Mouse (Mus musculus) liver, adult 2 months (tissue): ENCODE data around the gene Atp6v1fnb. TPM values are rescaled to one million over a fixed set of nuclear protein-coding genes. Genes with fewer than 3 reads are reported as not detected.

Experiments
- DNase-seq: peaks from one replicate; pipeline ENCODE4 v3.0.0-alpha.2; 2011; ENCODE audit warnings: low read depth, low spot score; ENCODE audit errors: extremely low read depth
- H3K27ac ChIP-seq: fragments of 200-500 bp; replicated peaks from 2 replicates; pipeline ENCODE4 v1.5.1; 2012; ENCODE audit warnings: low read depth, mild to moderate bottlenecking, control low read depth, inconsistent platforms, low read length; ENCODE audit not compliant: insufficient read depth
- H3K27me3 ChIP-seq: fragments of 200-500 bp; 2 replicates; pipeline ENCODE4 v1.6.1; 2012; ENCODE audit warnings: mild to moderate bottlenecking, moderate library complexity, low read length, inconsistent platforms; ENCODE audit not compliant: control insufficient read depth, insufficient read depth
- H3K36me3 ChIP-seq: fragments of 200-500 bp; 2 replicates; pipeline ENCODE4 v1.6.1; 2012; ENCODE audit warnings: low read length, inconsistent platforms; ENCODE audit not compliant: control insufficient read depth, insufficient read depth
- H3K4me1 ChIP-seq: fragments of 200-500 bp; 2 replicates; pipeline ENCODE4 v1.6.1; 2011; ENCODE audit warnings: low read length; ENCODE audit not compliant: control insufficient read depth, insufficient read depth
- H3K4me3 ChIP-seq: fragments of 200-500 bp; 2 replicates; pipeline ENCODE4 v1.5.1; 2011; ENCODE audit warnings: low read depth, mild to moderate bottlenecking, control low read depth, low read length, moderate library complexity; ENCODE audit not compliant: insufficient read depth
- H3K79me2 ChIP-seq: fragments of 200-500 bp; 2 replicates; pipeline ENCODE4 v1.6.1; 2012; ENCODE audit warnings: inconsistent platforms, mild to moderate bottlenecking, low read length, moderate library complexity; ENCODE audit not compliant: control insufficient read depth, insufficient read depth
- H3K9ac ChIP-seq: fragments of 200-500 bp; 2 replicates; pipeline ENCODE4 v1.6.1; 2012; ENCODE audit warnings: low read depth, mild to moderate bottlenecking, control low read depth, inconsistent platforms, low read length
- CTCF ChIP-seq: fragments of 200-500 bp; IDR thresholded peaks from 2 replicates; pipeline ENCODE4 v1.5.1; 2011; ENCODE audit warnings: low read depth, low read length, control low read depth
- POLR2A ChIP-seq: fragments of 200-500 bp; IDR thresholded peaks from 2 replicates; pipeline ENCODE4 v1.6.1; 2011; ENCODE audit warnings: low read length, control low read depth; ENCODE audit not compliant: insufficient read depth; ENCODE audit errors: extremely low read depth
- WGBS: fragments of 180-500 bp; shearing (Covaris S2); methylation state at CpG from one replicate; pipeline ENCODE4 v1.1.7; 2018; 5-methylcytosine and 5-hydroxymethylcytosine counted together
- polyA plus RNA-seq: library from polyadenylated mRNA; depleted of rRNA; stranded (reverse); fragments of >200 nt; gene quantifications from 2 replicates; pipeline ENCODE4 v1.2.3, GENCODE M21; 2012
- total RNA-seq: library from RNA; depleted of rRNA; stranded (reverse); fragments of >200 nt; gene quantifications from 2 replicates; pipeline ENCODE4 v1.2.3, GENCODE M21; 2014

The Atp6v1fnb gene
- total and polyA plus RNA-seq, 2 experiments = not detected

- no peaks in the 10 kb centered on the region for H3K36me3 ChIP-seq
- H3K9ac ChIP-seq = no peak overlapping the region
- H3K4me3 ChIP-seq = no peak overlapping the region
- no peaks in the 10 kb centered on the region for H3K27me3 ChIP-seq
- no peak overlapping the region for H3K27ac ChIP-seq
- 29% methylated on average over 4 of the region's 4 CpGs for WGBS
- no peaks in the 10 kb centered on the region for H3K79me2 ChIP-seq
- no peaks in the 10 kb centered on the region for H3K4me1 ChIP-seq
- TF ChIP-seq CTCF (no peak), POLR2A (no peak)
- DNase-seq = no peak
Measured at GRCm38 (mm10) chr6:29449858-29450257, 21.4 kb upstream of the Atp6v1fnb start.

DNA sequence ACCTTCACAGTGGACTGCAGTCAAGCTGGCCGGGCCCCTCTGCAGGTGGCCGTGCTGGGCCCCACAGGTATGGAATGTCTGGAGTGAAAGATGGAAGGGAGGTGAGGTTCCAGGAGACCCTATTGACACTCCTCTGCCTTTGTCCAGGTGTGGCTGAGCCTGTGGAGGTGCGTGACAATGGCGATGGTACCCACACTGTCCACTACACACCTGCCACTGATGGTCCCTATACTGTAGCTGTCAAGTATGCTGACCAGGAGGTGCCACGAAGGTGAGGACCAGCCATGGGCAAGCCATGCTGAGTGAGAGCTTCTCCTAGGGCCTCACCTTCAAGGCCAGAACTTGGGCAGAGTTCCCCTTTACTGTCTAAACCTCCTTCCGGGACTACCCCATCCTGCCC, 20.6 kb upstream of the Atp6v1fnb start:
- Histone ChIP-seq H3K4me3 (no peak overlapping the region), H3K79me2 (no peaks in the 10 kb centered on the region), H3K36me3 (no peaks in the 10 kb centered on the region), H3K9ac (no peak overlapping the region), H3K4me1 (no peaks in the 10 kb centered on the region), H3K27ac (no peak overlapping the region), H3K27me3 (no peaks in the 10 kb centered on the region)
- WGBS = 93% methylated on average over 6 of the region's 6 CpGs
- no peak for DNase-seq
- TF ChIP-seq POLR2A (no peak), CTCF (no peak)

DNA sequence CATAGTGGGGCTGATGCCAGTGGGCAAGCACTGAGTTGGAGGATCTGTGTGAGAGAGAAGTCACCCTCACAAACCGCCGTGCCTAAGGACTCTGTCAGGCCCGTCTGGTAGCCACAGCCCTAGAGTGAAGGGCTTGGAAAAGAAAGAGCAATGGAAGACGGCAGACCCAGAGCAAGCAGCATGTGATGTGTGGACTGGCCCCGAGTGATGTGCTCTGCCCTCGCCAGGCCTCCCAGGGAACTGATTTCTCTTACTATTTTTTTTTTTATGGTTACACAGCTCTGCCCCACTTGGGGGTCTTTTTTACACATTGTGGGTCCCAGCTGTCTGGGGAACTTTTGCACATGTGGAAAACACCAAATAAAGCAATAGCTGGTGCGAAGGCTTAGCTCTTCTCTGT, 9.7 kb upstream of the Atp6v1fnb start:
- Histone ChIP-seq H3K36me3 (no peaks in the 10 kb centered on the region), H3K4me3 (no peak overlapping the region), H3K4me1 (no peaks in the 10 kb centered on the region), H3K27ac (no peak overlapping the region), H3K79me2 (no peaks in the 10 kb centered on the region), H3K27me3 (no peaks in the 10 kb centered on the region), H3K9ac (no peak overlapping the region)
- WGBS = 73% methylated on average over 7 of the region's 7 CpGs
- TF ChIP-seq POLR2A (no peak), CTCF (no peak)
- DNase-seq = no peak

DNA sequence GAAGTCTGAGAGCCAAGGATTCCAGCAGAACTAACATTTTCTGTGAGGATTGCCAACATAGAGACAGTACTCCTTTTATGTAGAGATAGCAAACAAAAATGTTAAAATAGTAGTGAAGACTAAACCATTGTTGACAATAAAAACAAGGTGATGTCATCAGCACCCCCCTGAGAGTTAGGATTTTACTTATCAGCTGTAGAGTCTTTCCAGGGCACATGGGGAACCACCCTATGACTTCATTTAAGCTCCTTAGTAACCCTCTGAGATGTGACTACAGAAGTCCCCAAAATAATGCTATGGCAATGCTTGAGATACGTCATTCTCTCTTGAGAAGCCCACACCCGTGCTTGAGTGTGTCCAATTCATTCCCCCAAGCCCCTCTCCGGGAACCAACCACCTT, 7.8 kb upstream of the Atp6v1fnb start:
- DNase-seq = no peak
- no peak overlapping the region for H3K9ac ChIP-seq
- no peaks in the 10 kb centered on the region for H3K36me3 ChIP-seq
- H3K4me1 ChIP-seq = peaks cover under 1% of the 10 kb centered on the region; the same call in 1 of the 2 replicates
- WGBS = 84% methylated on average over 3 of the region's 3 CpGs
- H3K27me3 ChIP-seq = no peaks in the 10 kb centered on the region
- TF ChIP-seq POLR2A (no peak), CTCF (no peak)
- no peak overlapping the region for H3K4me3 ChIP-seq
- no peaks in the 10 kb centered on the region for H3K79me2 ChIP-seq
- no peak overlapping the region for H3K27ac ChIP-seq

- Histone ChIP-seq H3K4me3 (peak within 1 kb of the TSS; percentile 58), H3K27me3 (no peaks in the 10 kb centered on the region), H3K27ac (peak within 1 kb of the TSS; percentile 66), H3K9ac (peak within 1 kb of the TSS; percentile 73), H3K79me2 (no peaks in the 10 kb centered on the region; the same call in 1 of the 2 replicates), H3K36me3 (no peaks in the 10 kb centered on the region), H3K4me1 (peaks cover 4% of the 10 kb centered on the region; the same call in 1 of the 2 replicates)
- TF ChIP-seq CTCF (no peak), POLR2A (peak; percentile 27; the same call in 1 of the 2 replicates)
- WGBS = under 1% methylated on average over 39 of the region's 39 CpGs
- DNase-seq = peak; percentile 90
Measured at GRCm38 (mm10) chr6:29467583-29468354, 3.5 kb upstream of the Atp6v1fnb start, which contains the start of gene Atp6v1f. Gene Atp6v1f (plus strand): TSS chr6:29467718.

GRCm38 (mm10) chr6:29468851-29469250, 2.4 kb upstream of the Atp6v1fnb start:
- Histone ChIP-seq H3K36me3 (no peaks in the 10 kb centered on the region), H3K27me3 (no peaks in the 10 kb centered on the region), H3K9ac (no peak overlapping the region), H3K4me3 (no peak overlapping the region), H3K27ac (no peak overlapping the region), H3K4me1 (peaks cover 4% of the 10 kb centered on the region; the same call in 1 of the 2 replicates), H3K79me2 (no peaks in the 10 kb centered on the region; the same call in 1 of the 2 replicates)
- DNase-seq = no peak
- TF ChIP-seq CTCF (no peak), POLR2A (no peak)
- 78% methylated on average over 3 of the region's 3 CpGs for WGBS
